Mouse (Mus musculus) embryonic fibroblast, embryonic 13.5 days (primary cell): ENCODE measurements at regions not wholly inside any gene's neighbourhood (a gene's known extent, or its start where the extent isn't known, plus 50 kb on each side); places are given as distances from the start of the nearest gene placed in this dataset.

Experiments
- H3K27ac ChIP-seq: 2 replicates; pipeline ENCODE4 v1.5.1; 2012; ENCODE audit warnings: low read length, control low read depth, inconsistent platforms; ENCODE audit not compliant: insufficient read depth
- H3K4me1 ChIP-seq: 2 replicates; pipeline ENCODE4 v1.6.1; 2011; ENCODE audit warnings: low read length; ENCODE audit not compliant: control insufficient read depth, insufficient read depth
- H3K4me3 ChIP-seq: 2 replicates; pipeline ENCODE4 v1.5.1; 2011; ENCODE audit warnings: mild to moderate bottlenecking, control low read depth, low read length; ENCODE audit not compliant: insufficient read depth
- CTCF ChIP-seq: IDR thresholded peaks from 2 replicates; pipeline ENCODE4 v1.5.1; 2011; ENCODE audit warnings: mild to moderate bottlenecking, control low read depth, low read length, moderate library complexity, borderline replicate concordance; ENCODE audit not compliant: insufficient read depth
- POLR2A ChIP-seq: IDR thresholded peaks from 2 replicates; pipeline ENCODE4 v1.6.1; 2011; ENCODE audit warnings: low read depth, mild to moderate bottlenecking, control low read depth, low read length, moderate library complexity

DNA sequence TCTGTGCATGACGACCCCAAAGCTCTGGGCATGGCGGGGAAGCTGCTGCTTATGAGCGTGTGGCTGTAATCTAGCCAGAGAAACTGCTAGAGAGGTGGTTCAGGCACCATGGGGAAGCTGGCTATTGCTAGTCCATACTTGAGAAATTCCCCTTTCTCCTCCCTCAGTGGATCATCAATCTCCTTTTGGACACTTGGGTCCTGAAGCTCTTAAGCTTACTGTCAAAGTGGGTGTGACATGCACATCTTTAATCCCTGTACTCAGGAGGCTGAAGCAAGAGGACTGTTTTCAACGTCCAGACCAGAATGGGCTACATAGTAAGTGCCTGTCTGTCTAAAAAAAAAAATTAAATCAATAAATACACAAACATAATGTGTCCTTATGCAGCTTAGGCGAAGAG, 125.0 kb downstream of the Irx5 start:
- H3K4me1 ChIP-seq = no peaks in the 10 kb centered on the region
- TF ChIP-seq CTCF = no peak
- TF ChIP-seq POLR2A = no peak
- no peak overlapping the region for H3K4me3 ChIP-seq
- no peak overlapping the region for H3K27ac ChIP-seq

DNA sequence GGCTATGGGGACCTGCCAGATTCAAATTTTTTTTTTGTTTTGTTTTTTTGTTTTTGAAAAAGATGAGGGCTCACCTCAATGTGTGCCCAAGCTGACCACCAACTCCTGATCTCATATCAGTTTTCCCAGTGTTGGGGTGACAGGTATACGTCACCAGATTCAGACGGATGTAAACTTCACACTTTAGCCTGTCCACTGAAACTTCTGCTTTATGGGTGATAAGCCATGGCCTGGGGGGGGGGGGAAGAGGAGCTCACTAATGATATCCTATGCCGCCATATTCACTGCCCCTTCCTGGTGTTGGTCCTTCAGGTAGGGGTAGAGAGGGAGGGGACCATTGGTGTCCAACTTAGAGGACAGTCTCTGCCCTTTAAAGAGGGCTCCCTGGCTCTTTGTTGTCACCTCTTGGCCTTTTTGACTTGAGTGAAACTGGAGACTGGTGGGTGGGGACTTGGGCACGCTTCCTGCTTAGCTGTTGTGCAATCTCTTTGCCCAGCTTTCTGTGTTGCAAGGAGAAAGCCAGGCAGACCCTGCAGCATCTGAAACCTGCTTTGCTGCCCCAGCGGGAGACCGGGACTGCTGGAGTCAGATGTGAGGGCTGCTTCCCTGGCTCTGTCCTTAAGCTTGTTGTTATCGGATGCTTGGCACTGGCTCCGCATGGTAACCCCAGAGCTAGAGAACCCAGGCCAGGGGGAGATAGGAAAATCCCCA, 125.8 kb downstream of the Irx5 start:
- Histone ChIP-seq H3K4me3 (no peak overlapping the region), H3K4me1 (no peaks in the 10 kb centered on the region), H3K27ac (no peak overlapping the region)
- TF ChIP-seq CTCF (no peak), POLR2A (no peak)

DNA sequence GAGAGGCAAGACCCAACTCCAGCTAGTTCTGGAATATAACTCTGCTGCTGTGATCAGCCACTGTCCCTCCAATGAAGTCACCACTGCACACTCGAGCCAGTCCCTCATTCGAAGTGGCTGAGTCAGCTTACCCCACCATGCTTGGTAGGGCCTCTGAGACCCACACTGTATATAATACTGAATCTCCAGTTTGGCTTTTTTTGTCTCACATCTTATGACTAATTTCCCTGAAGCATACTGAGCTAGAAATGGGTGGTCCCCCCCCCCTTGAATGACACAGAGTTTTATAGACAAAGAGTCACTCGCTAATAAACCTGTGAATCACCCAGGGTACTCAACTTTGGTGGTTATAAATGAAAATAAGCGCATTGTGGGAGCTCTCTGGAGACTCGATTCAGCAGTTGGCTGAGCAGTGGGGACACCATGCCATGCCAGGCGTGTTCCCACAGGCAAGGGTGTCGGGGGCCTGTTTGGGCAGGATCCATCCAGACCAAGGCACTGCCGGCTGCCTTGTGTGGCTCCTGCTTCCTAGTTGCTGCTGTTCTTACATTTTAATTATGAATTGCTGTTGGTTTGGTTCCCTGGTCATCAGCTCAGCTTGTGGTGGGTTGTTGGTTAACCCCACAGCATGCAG, 131.2 kb downstream of the Irx5 start:
- no peak for TF ChIP-seq POLR2A
- no peak overlapping the region for H3K4me3 ChIP-seq
- peak overlapping the region; percentile 6; the same call in 1 of the 2 replicates for H3K27ac ChIP-seq
- peaks cover 4% of the 10 kb centered on the region; the same call in 1 of the 2 replicates for H3K4me1 ChIP-seq

DNA sequence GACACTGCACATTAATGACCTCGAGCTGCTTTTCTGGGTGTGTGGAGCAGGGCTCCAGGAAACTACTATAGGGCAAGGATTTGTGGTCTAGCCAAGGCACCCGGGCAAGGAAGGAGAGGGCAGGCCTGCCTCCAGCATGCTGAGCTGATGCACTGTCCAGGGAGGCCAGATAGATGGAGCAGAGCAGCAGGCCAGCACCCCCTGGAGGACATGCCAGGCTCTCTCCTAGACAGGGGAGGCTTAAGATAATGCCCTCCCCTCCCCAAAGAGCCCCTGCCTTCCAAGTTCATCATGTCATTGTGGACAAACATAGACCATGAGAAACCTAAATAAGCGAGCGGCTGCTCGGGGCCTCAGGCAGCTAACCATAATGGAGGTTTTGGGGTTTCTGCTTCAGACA, 134.1 kb downstream of the Irx5 start:
- Histone ChIP-seq H3K27ac (no peak overlapping the region), H3K4me3 (no peak overlapping the region), H3K4me1 (peaks cover 4% of the 10 kb centered on the region; the same call in 1 of the 2 replicates)
- TF ChIP-seq CTCF (no peak), POLR2A (no peak)

DNA sequence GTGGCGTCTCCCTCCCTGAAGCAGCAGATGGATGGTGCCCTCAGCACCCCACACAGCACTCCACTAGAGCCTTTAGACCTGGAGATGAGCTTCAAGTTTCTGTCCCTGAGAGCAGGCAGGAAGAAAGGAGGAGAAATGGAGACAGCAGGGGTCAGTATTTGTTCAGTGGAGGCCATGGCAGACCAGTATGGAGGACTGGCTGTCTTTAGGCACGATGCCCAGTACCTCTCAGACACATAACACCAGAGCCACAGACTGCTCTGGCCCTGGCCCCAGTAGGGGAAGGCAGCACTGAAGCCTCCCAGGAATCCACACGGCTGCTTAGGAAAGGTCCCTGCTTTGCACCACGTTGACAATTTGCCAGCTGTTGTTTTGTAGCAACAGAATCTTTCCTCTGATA, 136.0 kb downstream of the Irx5 start:
- peaks cover 4% of the 10 kb centered on the region; the same call in 1 of the 2 replicates for H3K4me1 ChIP-seq
- no peak overlapping the region for H3K4me3 ChIP-seq
- H3K27ac ChIP-seq = no peak overlapping the region
- TF ChIP-seq CTCF (no peak; the same call in 1 of the 2 replicates), POLR2A (no peak)

DNA sequence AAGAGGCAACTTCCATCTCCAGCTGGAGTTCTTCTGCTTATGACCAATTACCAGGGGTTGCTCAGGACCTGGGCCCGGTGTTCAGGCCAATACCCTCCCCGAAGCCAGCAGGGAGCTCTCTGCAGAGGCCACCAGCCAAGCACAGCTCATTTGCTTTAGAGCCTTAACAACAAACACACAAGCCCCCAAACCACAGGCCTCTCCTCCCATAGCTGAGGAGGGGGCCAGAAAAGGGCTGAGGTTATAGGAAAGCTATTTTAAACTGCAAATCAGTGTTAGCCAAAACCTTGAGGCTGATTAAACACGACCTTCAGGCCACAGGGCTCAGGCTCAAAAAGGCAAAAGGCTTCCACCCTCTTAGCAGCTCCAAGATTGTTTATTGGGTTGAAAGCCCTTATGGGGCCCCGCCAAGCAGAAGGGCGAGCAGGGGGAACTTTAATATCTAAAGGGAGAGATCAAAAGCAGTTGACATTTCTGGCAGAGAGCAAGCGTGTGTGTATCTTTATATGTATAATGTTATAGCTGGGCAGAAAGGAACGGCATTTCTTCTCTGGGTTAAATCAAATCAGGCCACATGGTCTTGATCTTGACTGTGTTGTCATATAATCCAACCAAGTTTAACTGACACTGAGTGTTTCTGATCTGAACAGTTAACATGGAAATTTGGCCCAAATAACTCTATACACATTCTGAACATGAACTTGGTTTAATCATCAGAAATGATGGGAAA, 148.3 kb downstream of the Irx5 start:
- Histone ChIP-seq H3K27ac (no peak overlapping the region), H3K4me1 (no peaks in the 10 kb centered on the region), H3K4me3 (no peak overlapping the region)
- no peak for TF ChIP-seq CTCF

DNA sequence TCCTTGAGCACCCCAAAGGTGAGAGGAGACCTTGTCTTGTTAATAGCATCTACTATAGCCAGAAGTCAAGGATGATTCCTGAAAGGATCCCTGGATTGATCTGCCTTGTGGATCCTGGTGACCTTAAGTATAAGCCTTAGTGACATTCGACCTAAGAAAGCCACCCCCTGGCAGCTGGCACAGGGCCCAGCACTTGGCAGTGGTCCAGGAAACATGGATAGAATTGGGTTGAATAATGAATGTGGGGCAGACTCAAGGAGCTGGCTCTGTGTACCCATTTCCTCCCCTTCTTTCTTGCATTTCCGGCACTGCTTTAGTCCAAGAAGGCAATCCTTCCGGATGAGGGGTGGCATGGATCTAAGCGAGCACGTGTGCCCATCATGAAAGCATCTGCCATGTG, 149.0 kb downstream of the Irx5 start:
- TF ChIP-seq CTCF (no peak), POLR2A (no peak)
- Histone ChIP-seq H3K4me1 (no peaks in the 10 kb centered on the region), H3K4me3 (no peak overlapping the region), H3K27ac (no peak overlapping the region)

DNA sequence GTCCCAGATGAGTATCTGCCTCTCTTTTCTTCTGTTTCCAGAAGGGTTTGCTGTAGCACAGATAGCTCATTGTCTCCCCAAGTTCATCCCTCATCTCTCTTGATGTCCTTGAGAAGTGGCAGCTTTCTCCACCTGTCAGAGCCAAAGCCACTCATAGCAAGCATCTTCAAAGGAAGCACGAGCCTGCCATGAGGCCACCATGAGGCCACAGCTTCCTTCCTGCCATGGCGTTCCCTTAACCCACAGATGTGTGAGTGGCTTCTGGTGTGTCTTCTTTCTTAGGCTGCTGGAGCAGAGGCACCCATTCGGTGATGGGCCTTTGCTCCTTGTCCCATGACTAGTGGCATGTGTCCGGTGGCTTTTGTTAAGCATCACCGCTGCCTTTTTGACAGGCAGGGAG, 149.5 kb downstream of the Irx5 start:
- TF ChIP-seq CTCF (no peak), POLR2A (no peak)
- no peak overlapping the region for H3K27ac ChIP-seq
- H3K4me1 ChIP-seq = no peaks in the 10 kb centered on the region
- H3K4me3 ChIP-seq = no peak overlapping the region

DNA sequence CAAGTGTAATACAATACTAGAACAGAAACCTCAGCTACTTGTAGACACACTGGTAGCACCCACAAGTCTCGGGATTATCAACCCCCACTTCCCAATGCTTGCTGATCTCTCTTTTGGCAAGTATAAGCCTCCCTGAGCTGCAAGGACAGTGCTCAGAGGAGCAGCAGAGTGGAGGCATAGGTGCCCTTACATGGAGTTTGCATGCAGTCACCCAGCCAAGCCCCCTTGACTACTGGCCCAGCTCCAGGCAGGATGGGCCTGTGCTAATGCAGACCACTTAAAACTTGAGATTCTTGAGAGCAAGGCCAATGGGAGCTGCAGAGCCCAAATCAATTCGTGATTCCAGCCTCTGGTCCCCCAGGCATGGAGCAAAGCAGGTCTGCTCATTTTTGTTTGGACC, 158.0 kb downstream of the Irx5 start:
- no peak overlapping the region for H3K4me3 ChIP-seq
- no peaks in the 10 kb centered on the region for H3K4me1 ChIP-seq
- no peak for TF ChIP-seq CTCF
- no peak for TF ChIP-seq POLR2A
- no peak overlapping the region for H3K27ac ChIP-seq

DNA sequence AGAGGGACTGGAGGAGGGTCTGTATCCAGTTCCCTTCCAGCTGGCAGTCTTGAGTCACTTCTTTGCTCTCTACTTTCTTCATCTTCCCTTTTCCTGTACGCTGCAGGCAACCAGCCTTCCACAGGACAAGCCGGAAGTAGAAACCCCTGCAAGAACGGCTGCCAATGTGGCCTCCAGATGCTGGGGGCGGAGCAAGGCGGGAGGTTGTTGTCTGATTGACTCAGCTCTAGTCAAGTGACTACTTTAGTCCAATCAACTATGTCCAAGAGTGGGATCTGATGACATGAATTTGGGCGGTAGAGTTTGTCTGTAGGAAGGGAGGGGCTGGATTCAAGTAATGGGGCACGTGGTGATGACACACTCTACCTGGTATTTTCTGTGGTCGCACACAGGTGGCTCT, 156.1 kb upstream of the Irx6 start:
- no peaks in the 10 kb centered on the region for H3K4me1 ChIP-seq
- peak overlapping the region; percentile 75; the same call in 1 of the 2 replicates for H3K27ac ChIP-seq
- H3K4me3 ChIP-seq = no peak overlapping the region
- TF ChIP-seq POLR2A (no peak), CTCF (no peak)
